Mouse (Mus musculus) kidney, postnatal 36 days (tissue): Measurements from ENCODE around the gene Mesp2.

Experiments used
- DNase-seq, 2 experiments: peaks; one replicate each; pipeline ENCODE4 v3.0.0; 2021 to 2022; ENCODE audit warnings: mixed read lengths in 2 of 2

The Mesp2 gene

GRCm38 (mm10) chr7:79808561-79808960 is 2.0 kb upstream of the Mesp2 start:
- DNase-seq: peak in 1 of 2 experiments; percentile 32

DNA sequence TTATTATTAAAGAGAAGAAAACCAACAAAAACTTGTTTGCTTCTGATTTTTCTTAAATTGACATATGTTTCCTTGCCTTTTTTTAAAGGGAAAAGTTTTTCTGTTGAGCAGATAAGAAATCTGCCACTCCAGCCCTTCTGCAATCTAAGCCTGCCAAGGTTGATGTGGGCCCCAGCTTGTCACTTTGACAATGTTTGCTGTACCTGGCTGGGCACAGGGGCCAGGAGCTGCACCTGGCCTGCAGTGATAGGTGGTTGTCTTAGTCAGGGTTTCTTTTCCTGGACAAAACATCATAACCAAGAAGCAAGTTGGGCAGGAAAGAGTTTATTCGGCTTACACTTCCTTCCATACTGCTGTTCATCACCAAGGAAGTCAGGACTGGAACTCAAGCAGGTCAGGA is 2.9 kb downstream of the Mesp2 start:
- DNase-seq: no peak

- DNase-seq: no peak
These were observed 7.8 kb downstream of the Mesp2 start for GRCm38 (mm10) chr7:79818321-79818720.

- no peak for DNase-seq
These were observed 9.0 kb downstream of the Mesp2 start for GRCm38 (mm10) chr7:79819515-79819914.

DNA sequence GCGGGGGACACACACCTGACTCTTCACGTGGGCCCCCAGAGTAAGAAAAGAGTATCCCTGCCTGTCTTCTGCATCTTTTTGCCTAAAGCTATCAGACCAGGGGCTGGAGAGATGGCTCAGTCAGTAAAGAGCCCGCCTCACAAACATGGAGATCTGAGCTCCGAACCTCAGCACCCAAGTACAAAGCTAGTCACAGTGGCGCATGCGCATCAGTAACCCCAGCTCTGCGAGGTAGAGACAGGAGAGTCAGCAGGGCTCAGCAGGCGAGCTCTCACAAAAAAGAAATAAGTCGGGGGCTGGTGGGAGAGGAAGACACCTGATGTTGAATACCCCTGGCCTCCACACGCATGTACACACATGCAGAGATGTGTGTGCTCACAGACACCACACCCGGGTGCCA is 9.5 kb downstream of the Mesp2 start:
- no peak for DNase-seq

- DNase-seq: no peak
These were observed 11.7 kb downstream of the Mesp2 start for GRCm38 (mm10) chr7:79822092-79822695.

DNA sequence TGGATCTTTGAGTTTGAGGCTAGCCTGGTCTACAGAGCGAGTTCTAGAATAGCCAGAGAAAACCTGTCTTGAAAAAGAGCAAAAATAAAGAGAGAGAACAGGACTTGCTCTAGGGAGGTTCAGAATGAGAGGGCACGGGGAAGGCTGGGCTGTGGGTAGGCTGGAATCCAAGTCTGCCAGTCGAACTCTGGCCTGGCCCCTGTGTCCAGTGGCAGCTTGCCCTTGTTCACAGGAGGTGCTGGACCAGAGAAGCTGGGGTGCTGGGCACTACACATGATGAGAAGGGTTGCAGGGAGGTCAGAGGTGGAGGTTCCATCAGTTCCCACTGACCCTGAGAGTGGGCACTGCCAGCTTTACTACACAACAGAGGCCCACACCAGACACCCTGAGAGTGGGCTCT is 17.8 kb downstream of the Mesp2 start:
- peak; percentile 82 to 87 for DNase-seq

DNA sequence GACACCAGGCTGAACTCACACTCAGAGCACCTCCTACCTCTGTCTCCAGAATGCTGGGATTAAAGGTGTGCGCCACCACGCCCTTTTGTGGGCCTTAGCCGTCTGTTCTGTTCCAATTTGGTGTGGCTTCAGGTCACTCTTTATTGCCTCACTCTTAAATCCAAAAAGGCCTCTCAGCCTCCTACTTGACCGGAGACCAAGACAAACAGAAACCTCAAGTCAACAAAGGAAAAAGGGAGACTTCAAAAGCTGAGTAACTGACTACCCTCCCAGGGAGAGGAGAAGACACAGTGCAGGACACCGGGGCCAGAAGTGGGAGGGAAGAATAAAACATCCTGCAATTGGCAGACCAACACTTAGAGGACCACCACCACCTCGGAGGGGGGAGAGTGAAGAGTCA is 20.6 kb downstream of the Mesp2 start:
- no peak for DNase-seq

DNA sequence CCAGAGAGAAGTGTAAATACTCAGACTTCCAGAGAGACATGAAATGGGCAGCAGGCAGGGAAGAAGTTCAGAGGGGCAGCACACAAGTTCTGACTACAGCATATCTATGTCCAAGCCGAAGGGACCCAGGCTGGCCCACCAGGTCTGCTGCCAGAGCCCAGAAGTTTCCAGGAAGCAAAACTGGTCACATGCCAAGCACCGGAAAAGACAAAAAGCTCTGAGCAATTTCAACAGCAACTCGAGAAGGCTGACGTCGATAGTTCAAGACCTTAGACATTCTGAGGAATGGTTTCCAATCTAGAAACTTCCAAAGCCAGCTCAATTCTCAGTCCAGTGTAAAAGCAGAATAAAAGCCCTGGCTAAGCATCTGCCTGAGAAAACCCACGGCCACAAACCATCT is 21.1 kb downstream of the Mesp2 start:
- peak; percentile 38 to 58 for DNase-seq

- DNase-seq: no peak
These were observed 22.5 kb downstream of the Mesp2 start for GRCm38 (mm10) chr7:79832980-79833379.

DNA sequence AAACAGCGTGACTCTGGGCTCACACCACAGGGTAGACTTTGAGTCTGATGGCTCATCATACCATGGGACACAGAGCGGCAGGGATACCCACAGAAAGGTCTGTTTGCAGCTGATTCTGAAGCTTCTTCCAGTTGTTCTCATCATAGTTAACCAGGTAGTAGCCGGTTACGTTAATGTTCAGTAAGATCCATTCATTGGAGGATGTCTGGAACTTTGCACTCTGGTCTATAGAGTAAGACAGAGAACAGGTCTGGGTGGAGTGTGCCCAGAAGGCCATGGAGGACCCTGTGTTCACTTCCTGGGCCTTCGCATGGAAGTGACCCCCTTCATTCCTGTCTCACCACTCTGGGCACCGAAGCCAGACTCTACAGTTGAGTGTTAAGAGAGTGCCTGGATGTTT is 24.7 kb downstream of the Mesp2 start:
- DNase-seq: peak in 1 of 2 experiments; percentile 38

DNA sequence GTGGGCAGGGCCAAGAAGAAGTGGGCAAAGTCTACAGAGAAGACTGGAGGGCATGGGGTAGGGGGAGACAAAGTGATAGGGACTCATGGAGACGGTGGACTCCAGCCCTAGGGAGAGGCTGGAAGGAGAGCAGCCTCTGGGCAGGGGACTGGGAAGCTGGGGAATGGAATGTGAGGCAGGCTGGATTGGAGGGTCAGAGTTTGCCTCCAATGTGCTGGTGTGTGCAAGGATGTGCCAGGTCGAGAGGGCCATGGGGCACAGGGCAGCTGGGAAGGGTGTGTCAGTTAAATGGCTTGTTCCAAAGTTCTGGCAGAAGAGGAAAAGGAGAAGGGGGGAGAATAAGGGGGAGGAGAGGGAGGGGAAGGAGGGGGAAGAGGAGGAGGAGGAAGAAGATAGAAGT is 26.7 kb downstream of the Mesp2 start:
- DNase-seq: peak; percentile 74 to 87

- peak; percentile 82 to 85 for DNase-seq
These were observed 31.6 kb downstream of the Mesp2 start for GRCm38 (mm10) chr7:79842163-79842562.

GRCm38 (mm10) chr7:79844090-79844802 is 33.7 kb downstream of the Mesp2 start:
- peak in 1 of 2 experiments; percentile 41 for DNase-seq

DNA sequence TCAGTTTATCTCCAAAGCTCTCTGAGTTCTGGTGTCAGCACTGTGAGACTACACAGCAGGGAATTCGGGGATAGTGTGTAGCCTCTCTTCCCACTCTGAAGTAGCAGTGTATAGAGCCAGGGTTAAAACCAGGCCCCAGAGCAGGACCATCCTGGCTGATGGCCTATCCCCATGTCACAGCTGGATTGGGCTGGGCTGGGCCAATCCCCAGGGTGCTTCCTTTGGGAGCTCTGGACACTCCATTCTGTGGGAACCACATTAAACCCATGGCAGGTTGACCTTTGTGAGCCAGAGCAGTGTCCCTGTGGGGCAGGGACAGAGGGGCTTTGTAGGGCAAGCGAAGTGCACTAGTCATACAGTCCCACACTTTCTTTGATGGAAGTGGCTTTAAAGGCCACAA is 35.8 kb downstream of the Mesp2 start:
- DNase-seq: no peak

- DNase-seq: peak in 1 of 2 experiments; percentile 55
These were observed 37.2 kb downstream of the Mesp2 start for GRCm38 (mm10) chr7:79847456-79848451.

DNA sequence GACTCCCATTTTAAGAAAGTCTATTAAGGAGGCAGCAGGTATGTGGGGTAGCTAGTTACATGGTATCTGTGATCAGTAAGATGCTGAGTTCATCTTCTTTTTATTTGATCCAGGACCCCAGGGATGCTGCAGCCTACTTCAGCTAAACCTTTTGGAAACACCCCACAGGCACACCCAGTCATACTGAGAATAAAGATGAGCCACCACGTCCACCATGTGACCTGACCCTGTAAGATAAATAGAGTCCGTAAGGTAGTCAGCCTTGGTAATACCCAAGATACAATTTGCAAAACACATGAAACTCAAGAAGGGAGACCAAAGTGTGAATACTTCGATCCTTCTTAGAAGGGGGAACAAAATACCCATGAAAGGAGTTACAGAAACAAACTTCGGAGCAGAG is 45.8 kb downstream of the Mesp2 start:
- DNase-seq: no peak

GRCm38 (mm10) chr7:79858202-79858934 is 47.8 kb downstream of the Mesp2 start:
- DNase-seq: no peak

DNA sequence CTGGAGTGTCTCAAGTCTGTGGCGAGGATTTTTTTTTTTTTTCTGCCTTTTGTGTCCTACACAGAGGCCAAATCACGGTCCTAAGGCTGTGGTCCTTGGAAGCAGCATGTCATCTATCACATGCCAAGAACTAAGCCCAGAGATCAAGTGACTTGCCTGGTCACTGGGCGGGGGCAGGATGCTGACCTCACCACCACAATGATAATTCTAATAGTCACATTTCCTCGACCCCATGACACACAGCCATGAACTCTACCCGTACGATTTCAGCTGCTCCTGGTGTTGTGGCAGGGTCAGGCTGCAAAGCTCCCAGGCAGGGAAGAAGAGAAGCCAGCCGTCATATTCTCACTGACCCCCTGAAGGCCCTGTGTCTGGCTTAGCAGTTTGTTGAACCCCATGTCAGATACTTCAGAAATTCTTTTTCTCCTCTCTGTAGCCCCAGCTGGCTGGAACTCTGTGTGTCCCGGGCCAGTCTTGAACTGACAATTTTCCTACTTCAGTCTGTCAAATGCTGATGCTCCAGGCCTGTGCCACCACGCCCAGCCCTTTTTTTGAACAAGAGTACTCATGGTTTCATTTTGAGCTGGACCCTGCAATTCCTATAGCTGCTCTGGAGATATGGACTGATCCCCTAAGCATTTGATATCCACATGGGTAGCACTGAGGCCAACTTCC is 48.6 kb downstream of the Mesp2 start:
- DNase-seq: no peak

GRCm38 (mm10) chr7:79860811-79861210 is 50.3 kb downstream of the Mesp2 start, which contains the start of gene Anpep:
Gene Anpep (minus strand): TSS chr7:79861059.
- DNase-seq: no peak

DNA sequence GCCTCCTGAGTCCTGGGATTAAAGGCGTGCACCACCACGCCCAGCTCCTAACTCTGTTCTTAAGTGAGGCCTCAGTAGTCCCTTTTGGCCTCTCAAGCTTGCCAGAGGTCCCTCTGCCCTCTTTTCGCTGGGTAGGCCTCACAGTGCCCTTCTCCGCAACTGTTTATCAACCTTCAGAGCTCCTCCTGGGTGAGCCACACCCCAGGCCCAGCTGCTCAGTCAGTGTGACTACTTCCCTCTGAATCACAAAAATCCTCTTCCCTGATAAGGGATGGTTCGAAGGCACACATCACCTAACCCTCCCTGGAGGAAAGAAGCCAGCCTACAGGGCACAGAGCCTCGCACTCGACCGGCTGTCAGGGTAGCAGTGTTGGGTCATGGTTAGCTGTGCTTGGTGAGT is 51.3 kb downstream of the Mesp2 start:
- DNase-seq: no peak
